Mouse (Mus musculus) telencephalon, adult 2 months (tissue): ENCODE results near the gene Brwd1.
A peak's percentile ranks its signal among the peaks of the same experiment; 100 is the strongest.
"Not testable (repeated sequence)": the region's sequence is repeated elsewhere in the genome, so short reads cannot be mapped to it uniquely, and the experiment has no call there.

ENCODE experiments used
- DNase-seq: peaks from one replicate; pipeline ENCODE4 v3.0.0-alpha.2; 2011; ENCODE audit warnings: low read depth, low spot score

Brwd1 gene

GRCm38 (mm10) chr16:96081331-96081730, 995 bp downstream of the Brwd1 start:
- peak; percentile 67 for DNase-seq

- DNase-seq, result no peak
Observed at GRCm38 (mm10) chr16:96080524-96080923, 1.8 kb downstream of the Brwd1 start.

- no peak for DNase-seq
Observed at GRCm38 (mm10) chr16:96068364-96068763, 14.0 kb downstream of the Brwd1 start.

- DNase-seq, result no peak
Observed at GRCm38 (mm10) chr16:96066174-96066573, 16.2 kb downstream of the Brwd1 start.

DNA sequence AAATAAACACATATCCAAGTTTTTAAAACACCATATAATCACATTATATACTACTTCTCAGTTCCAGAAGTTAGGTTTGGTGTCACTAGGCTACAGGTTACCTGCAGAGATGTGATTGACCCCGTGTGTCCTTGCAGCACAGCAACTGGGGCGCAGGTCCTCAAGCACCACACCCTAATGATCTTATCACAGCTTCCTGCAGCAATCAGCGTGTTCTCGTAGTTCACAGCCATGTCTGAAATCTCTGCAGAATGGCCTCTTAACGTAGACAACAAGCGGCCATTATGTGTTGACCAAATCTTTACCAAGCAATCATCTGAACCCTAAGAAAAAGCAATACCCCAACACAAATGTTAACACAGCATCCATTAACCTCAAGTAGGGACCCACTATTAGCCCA, 17.7 kb downstream of the Brwd1 start:
- DNase-seq, result no peak

GRCm38 (mm10) chr16:96044096-96044495, 38.2 kb downstream of the Brwd1 start:
- DNase-seq, result no peak

GRCm38 (mm10) chr16:96040691-96041090, 41.6 kb downstream of the Brwd1 start:
- DNase-seq, result no peak

- DNase-seq, result peak; percentile 31
Observed at GRCm38 (mm10) chr16:96039538-96039937, 42.8 kb downstream of the Brwd1 start.

DNA sequence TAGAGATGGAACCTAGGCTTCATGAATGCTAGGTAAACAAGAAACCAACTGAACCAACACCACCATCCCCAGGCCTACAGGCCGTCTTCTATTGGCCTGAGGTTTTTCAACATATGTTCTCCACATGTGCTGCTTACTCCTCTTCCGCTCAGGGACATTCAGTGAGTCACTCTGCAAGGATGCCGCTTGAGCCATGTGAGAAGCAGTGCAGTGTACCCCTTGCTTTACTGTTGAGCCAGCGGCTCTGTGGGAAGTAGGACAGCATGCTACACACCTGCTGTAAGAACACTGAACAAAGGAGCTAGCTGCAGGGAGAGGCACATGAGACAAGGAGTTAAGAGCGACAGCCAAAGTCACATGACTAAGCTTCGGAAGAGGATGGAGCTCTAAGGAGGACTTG, 47.9 kb downstream of the Brwd1 start:
- DNase-seq, result peak; percentile 22

DNA sequence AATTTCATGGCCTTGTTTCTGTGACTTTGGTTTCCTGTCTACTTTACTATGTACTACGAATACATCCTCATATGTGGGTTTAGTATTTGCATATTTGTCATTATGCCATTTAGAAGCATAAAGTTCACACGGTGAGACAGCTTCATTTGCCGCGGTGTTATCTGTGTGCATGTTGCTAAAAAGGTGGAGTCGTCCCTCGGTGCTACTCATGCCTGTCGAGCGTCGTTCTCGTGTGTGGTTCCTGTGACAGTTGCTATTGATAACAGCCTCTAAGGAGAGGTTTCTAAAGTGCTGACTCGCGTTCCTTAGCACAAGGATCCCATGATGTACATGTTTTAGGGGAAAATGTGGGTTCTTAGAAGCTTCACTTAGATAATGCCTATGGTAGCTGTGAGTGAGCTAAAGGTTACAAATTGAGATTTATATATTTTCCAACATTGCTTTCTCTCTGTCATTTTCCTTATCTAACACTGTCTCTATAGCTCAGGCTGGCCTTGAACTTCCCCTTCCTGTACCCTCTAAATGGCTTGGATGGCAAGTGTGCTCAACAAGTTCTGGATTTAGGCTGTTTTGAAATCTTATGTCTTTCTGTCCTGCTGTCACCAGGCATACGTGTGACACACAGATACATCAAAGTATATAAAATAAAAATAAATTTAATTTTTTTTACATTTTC, 49.8 kb downstream of the Brwd1 start:
- no peak for DNase-seq

DNA sequence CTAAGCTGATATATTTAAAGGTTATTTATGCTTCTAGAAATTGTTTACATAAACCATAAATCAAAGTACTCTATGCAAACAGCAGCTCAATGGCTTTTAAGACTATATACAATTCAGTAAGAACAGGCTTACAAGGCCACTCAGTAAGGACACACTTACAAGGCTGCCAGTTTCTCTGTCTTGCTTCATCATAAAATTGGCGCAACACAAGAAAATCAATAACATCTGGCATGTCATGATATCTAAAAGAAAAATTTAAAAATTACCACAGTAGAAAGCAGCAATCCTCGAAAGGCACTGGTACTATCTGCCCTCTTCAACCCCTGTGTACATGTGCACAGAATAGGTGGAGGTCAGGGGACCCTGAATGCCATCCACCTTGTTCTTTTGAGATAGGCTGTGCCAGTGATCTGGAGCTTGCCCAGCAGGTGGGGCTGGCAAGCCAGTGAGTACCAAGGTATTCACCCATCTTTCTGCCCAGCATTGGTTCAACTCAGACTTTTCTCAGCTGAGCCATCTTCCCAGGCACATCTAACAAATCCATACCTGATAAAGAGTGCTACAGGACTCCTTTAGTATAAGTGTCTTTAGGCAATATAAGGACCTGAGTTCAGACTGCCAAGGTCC, 51.7 kb downstream of the Brwd1 start:
- DNase-seq, result no peak

DNA sequence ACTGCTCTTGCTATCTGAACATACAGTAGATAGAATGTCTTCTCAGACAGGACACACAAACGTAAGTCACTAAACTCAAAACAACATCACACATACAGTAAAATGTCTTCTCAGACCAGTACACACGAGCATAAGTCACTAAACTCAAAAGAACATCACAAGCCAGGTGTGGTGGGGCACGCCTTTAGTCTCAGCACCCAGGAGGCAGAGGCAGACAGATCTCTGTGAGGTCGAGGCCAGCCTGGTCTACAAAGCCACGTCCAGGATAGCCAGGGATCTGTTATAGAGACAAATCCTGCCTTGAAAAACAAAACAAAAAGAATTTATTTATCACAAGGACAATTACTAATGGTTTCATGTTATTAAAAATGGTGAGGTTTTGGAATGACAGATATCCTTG, 56.1 kb downstream of the Brwd1 start:
- DNase-seq, result no peak

GRCm38 (mm10) chr16:96025244-96025643, 57.1 kb downstream of the Brwd1 start:
- no peak for DNase-seq

DNA sequence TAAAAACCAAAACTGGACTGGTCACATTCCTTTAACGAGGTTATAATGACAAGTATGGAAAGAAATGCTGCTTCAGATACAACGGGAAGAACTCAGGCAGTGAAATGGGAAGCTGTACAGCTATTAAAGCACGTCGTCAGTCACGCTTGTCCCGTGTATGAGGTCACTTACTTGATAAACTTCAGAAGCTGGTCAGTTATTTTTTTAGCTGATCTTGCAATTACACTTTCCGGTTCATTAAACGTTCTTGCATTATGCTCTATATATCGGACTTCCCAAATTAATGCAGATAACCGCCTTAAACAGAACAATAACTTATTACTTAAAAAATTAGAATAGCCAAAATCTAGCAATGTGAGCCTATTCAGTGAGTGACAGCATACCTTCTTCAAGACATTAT, 61.3 kb downstream of the Brwd1 start:
- no peak for DNase-seq

DNA sequence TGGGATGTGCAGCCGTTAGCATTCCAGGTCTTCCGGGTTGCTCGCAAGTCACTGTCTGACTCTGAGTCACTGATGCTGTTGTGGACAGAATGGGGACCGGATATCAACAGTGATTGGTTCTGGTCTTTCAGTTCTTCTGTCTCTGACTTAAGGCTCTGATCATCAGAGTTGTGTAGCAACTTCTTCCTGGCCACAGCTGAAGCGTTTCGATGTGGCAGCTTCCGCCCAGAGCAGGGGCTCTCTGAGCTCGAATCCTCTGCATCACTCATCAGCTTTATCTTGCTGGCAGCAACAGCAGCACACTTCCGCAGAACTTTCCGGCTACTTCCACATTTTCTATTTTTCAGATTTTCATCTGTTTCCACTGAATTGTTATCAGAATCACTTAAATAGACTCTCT, 73.2 kb downstream of the Brwd1 start:
- DNase-seq, result not testable (repeated sequence)

DNA sequence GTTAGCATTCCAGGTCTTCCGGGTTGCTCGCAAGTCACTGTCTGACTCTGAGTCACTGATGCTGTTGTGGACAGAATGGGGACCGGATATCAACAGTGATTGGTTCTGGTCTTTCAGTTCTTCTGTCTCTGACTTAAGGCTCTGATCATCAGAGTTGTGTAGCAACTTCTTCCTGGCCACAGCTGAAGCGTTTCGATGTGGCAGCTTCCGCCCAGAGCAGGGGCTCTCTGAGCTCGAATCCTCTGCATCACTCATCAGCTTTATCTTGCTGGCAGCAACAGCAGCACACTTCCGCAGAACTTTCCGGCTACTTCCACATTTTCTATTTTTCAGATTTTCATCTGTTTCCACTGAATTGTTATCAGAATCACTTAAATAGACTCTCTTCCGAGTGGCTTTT, 78.0 kb downstream of the Brwd1 start:
- DNase-seq, result not testable (repeated sequence)

DNA sequence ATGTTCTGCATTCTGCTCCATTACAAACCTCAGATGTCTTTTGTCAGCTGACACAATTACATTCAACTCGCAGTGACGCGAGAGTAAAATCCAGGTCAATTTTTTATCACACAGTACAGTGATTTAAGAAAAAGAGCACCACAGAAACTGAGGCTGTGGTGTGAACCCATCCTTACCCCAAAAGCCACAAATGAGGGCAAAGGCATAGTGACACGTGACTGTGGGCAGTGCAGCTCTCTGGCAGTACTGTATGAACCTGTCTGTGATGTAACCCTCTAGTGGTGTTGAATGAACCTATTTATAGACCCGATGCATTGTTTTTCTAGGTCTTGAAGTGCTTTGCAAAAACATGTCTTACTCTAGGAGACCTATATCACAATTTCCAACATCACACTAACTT, 83.0 kb downstream of the Brwd1 start:
- DNase-seq, result no peak

DNA sequence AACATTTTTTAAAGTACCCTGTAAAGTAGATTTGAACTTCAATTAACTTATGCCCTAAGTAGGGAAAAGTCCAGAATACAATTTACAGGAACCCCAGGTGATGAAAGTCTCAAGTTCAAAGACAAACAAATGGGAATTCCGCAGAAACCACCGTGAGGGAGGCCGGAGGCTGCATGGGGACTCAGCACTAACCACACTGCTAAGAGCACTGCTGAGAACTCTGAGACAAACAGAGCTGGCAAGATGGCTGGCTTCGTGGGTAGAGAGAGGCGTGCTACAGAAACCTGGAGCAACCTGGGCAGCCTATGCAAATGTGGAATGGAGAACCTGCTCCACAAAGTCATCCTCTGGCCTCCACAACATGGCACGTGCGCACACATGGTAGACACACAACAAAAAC, 86.2 kb downstream of the Brwd1 start:
- DNase-seq, result no peak

DNA sequence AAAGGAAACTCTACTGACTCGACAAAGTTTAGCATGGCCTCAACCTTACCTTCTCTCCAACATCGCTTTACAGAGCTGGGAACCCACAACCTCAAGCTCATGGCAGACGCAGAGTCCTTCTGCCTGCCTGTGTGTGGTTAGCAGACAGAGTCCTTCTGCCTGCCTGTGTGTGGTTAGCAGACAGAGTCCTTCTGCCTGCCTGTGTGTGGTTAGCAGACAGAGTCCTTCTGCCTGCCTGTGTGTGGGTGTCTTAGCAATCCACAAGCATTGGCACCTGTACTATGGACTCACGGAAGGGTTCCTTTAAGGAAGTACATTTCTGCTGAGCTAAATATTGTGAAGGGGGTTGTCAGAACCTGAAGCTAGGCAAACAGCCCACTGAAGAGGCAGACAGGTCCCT, 87.8 kb downstream of the Brwd1 start:
- peak; percentile 47 for DNase-seq

DNA sequence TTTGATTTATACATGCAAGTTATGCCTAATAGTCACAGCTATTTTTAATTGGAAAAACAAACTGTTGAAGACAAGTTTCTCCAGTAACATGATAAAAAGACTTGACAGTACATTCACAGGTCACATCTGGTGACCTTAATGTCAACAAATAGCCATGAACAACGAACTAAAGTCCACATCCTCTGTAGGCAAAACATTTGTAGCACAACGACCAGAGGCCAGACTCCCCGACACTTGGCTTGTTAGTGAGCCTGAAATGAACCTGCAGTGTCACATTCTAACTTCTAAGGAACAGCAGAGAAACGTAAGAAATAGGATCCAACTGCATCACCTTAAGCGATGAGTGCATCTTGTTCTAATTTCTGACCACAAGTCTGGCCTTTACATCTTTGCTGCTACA, 89.7 kb downstream of the Brwd1 start:
- no peak for DNase-seq

- DNase-seq, result no peak
Observed at GRCm38 (mm10) chr16:95991122-95991900, 91.0 kb downstream of the Brwd1 start.

DNA sequence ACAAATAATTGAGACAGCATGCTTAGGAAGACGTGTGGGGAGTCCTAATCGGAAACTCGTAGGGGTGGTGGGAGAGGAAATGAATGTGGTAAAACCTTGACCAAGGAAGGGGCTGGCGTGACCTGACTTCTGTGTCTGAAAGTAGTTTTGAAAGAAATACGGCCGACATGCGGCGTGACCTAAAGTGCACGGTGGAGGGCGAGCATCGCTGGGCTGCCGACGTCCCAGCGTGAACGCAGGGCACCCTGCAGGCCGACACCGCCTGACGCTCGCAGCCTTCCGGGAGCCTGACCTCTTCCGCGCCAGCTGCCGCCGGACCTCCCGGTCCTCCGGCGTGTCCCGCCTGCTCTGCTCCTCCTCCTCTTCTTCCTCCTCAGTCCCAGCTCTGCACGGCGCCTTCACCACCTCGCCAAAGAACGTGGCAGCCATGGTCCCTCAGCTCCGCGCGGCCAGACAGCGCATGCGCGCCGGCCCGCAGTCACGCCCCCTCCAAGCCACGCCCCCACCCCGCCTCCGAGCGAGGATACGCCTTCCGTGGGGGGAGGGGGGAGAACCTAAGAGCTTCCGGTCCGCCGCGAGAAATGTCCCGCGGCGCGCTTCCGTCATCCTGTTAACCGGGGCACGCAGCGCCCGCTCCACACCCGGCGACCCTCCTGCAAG, 91.7 kb downstream of the Brwd1 start, which contains the start of gene Psmg1:
Psmg1 (minus strand) TSS at position 499 of the 660 bp plus-strand sequence.
- peak; percentile 86 for DNase-seq
